Mouse (Mus musculus): ENCODE results near the gene Timd2.
"Not testable (repeated sequence)": the region's sequence is repeated elsewhere in the genome, so short reads cannot be mapped to it uniquely, and the experiment has no call there.

Gene Timd2

DNA sequence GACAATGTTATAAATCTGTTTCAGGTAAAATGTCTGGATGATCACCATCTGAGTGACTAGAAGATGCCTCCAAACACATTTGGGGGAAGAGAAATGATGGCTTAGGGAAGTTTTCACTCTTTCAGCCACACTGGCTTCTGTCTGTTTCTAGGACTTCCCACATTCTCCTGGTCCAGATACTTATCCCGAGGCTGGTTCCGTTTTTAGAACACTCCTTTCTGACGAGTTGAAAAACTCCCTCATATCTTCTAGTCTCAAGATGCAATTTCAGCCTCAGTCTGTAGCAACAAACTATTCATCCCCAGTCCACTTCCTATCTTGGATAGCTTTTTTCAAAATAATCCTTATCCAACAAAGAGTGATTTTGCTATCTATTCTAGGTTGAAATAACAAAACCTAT is 54.4 kb downstream of the Timd2 start:
- DNase-seq = no peak

DNA sequence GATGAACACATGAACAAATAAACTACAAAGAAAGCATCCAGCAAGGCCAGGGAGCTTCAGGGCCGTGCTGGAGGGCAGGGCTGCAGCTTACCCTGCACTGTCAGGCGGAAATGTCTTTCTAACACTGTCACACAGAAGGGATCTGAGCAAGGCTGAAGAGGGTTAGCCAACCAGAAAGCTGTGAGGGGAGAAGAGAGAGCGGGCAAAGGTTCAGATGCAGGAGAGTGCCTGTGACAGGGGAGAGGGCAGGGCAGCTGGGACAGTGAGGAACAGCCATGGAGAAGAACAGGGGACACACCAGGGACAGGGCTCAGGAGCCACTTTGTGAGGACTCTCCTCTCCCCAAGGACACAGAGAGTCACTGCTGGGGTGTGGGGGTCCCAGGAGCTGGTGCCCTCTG is 57.2 kb downstream of the Timd2 start:
- not testable (repeated sequence) for DNase-seq

DNA sequence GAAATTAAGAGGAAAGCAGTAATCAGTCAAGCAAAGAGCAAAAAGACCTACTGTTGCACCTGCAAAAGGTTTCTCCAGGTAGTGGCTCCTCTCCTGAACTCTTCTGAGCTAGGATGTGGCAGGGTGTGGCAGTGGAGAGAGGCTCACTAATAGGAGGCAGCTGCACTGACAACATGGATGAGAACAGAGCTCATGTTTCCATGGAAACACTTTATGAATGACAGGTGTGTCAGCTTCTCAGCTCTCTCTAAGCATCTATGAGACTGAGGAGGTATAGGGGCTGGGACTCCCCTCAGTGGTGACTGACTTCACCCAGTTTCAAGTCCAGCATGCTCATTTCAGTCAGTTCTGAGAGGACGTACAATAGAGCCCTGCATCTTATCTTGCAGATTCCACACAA is 62.0 kb downstream of the Timd2 start:
- no peak for DNase-seq

- DNase-seq = no peak
Measured at GRCm38 (mm10) chr11:46636568-46636967, 70.3 kb downstream of the Timd2 start.

DNA sequence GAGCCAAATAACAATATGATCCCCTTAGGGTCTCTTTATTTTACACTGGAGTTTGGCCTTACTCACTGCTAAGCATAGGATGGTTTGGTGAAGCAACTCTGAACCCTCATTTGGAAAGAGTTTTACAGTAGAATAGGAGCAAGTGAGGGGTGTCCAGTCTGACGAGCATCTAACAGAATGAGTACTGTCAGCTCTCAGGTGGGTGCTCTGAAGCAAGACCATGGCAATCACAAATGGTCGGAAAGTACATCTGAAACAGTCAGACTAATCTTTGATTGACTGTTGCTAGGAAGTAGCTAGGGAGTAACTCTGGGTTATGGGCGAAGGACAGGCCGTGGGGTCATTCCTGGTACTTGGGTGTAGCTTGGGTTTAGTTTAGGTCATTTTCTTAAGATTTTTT is 71.3 kb downstream of the Timd2 start:
- DNase-seq = not testable (repeated sequence)

DNA sequence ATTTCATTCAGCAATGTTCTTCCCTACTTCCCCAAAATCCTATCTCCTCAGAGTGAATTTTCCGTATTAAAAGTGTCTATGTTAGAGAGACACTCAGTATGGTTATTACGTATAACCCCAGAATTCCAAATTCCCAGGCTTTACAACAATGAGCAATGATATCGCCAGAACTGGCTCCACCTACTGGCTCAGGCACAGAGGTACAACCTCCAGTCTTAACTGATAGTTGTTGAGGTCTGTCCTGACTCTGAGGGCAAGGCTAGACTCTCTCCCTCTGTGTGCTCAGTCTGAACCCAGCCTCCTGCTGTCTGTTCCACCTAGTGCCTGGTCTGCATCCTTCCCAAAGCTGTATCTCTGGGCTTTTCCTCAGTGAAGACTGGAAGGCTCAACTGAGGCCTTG is 75.2 kb downstream of the Timd2 start:
- peak; percentile 32 for DNase-seq

DNA sequence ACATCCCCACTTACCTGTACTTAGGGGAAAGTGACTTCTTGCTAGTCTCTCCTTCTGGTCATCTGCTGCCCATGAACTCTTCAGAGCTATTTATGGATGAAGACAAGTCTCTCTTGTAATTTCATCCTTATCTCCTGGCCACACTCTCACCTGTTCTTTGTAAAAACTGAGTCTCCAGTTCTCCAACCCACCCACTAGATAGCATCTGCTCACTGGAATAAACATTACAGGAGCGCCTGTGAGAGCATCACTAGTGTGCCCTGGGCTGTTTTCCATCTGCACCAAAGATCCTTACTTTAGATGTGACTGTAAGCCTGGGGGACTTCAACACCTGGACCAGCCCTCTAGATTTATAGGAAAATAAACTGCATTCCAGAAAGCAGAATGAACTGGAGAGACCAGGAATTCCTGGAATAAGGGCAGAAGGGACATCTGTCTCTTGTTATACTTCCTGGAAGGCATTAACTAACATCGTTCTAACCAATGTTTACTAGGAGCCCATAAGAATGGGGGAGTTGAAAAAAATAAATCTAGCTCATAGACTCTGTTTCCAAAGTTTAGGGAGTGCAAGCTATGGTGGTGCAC is 77.6 kb downstream of the Timd2 start, which contains the start of gene Dppa1:
TSS of gene Dppa1 (minus strand) at position 51 of the 585 bp plus-strand sequence.
- no peak for DNase-seq

DNA sequence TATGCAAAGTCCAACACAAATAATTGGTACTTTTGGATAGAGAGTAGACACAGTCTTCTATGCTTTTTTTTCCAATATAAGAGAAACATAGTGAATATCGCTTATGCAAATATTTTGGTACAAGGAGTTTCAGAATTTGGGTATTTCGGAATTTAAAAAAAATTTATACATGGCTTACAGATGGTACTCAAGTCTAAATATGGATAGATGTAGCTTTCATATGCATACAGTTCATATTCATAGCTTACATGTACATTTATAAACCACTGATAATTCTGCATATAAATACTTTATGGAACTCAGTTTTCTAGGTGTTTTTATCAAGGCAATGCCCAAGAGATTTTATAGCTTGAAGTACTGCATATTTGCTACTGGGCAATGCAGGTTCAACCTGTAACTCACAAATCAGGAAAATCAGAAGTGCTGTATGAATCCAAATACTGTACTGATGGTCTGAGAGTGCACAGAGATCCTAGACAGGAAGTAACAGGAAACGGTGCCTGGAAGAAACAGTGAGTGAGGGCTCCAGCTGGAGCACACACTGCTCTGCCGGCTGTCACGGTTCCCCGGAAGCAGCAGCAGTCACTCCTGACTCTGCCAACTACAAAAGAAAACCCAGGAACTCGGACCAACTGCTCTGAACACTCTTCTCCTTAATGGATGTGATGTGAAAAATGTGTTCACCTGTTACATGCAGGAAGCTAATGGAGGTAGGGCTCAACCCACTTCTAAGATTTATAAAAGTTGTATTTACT is 86.3 kb downstream of the Timd2 start:
- DNase-seq = no peak

DNA sequence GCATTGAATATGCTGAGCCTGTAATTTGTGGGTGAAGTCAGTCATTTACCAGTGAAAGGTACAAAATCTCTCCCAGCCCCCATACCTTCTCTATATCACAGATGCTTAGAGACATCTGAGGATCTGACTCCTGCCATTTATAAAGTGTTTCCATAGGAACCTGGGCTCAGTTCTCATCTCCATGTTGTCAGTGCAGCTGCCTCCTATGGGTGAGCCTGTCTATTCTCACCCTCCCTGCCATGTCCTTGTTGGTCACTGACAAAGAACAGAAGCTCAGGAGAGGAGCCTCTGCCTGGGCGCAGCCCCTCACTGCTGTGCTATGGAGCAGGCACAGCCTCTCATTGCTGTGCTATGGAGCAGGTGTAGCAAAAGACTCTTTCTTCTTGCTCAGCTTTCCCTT is 86.9 kb downstream of the Timd2 start:
- DNase-seq = no peak

All from lung, postnatal 14 days (tissue).